Mouse (Mus musculus) cerebellum, postnatal 10 days (tissue): ENCODE measurements around the gene Hist1h4m.
"Not testable (repeated sequence)": the region's sequence is repeated elsewhere in the genome, so short reads cannot be mapped to it uniquely, and the experiment has no call there.

Experiments used
- DNase-seq, 2 experiments: peaks; one replicate each; pipeline ENCODE4 v3.0.0; 2021; ENCODE audit warnings: mixed read lengths in 2 of 2

Hist1h4m gene

GRCm38 (mm10) chr13:21811539-21811938, at the start of gene Hist1h4m:
Hist1h4m (plus strand) TSS chr13:21811746.
- DNase-seq = peak; percentile 47 to 64

- peak; percentile 77 to 82 for DNase-seq
Measured at GRCm38 (mm10) chr13:21778814-21779766, 32.5 kb upstream of the Hist1h4m start.

GRCm38 (mm10) chr13:21779767-21780731, 31.5 kb upstream of the Hist1h4m start, which contains the start of gene Hist1h1b:
Hist1h1b (minus strand) TSS chr13:21780625.
- DNase-seq = peak; percentile 70 to 71

- no peak for DNase-seq
Measured at GRCm38 (mm10) chr13:21781021-21781555, 30.5 kb upstream of the Hist1h4m start.

- DNase-seq = no peak
Measured at GRCm38 (mm10) chr13:21781639-21782038, 29.9 kb upstream of the Hist1h4m start.

GRCm38 (mm10) chr13:21782361-21783254, 28.9 kb upstream of the Hist1h4m start:
- DNase-seq = peak; percentile 35 to 42

- peak; percentile 67 to 79 for DNase-seq
Measured at GRCm38 (mm10) chr13:21783255-21783617, 28.3 kb upstream of the Hist1h4m start, which contains the start of gene Hist1h3i. Hist1h3i (minus strand) TSS chr13:21783370.

- peak; percentile 43 to 55 for DNase-seq
Measured at GRCm38 (mm10) chr13:21783734-21784161, 27.8 kb upstream of the Hist1h4m start.

- no peak for DNase-seq
Measured at GRCm38 (mm10) chr13:21784311-21784710, 27.2 kb upstream of the Hist1h4m start.

- peak in 1 of 2 experiments; percentile 42 for DNase-seq
Measured at GRCm38 (mm10) chr13:21786189-21786898, 25.2 kb upstream of the Hist1h4m start.

- peak; percentile 94 to 97 for DNase-seq
Measured at GRCm38 (mm10) chr13:21786899-21787629, 24.5 kb upstream of the Hist1h4m start, which contains the start of the genes Hist1h2an and Hist1h2bp. Hist1h2an (minus strand) TSS chr13:21787218. Hist1h2bp (plus strand) TSS chr13:21787461.

- no peak for DNase-seq
Measured at GRCm38 (mm10) chr13:21787760-21788593, 23.6 kb upstream of the Hist1h4m start.

- no peak for DNase-seq
Measured at GRCm38 (mm10) chr13:21789925-21790324, 21.6 kb upstream of the Hist1h4m start.

- peak in 1 of 2 experiments; percentile 32 for DNase-seq
Measured at GRCm38 (mm10) chr13:21790601-21791283, 20.8 kb upstream of the Hist1h4m start.

- DNase-seq = no peak
Measured at GRCm38 (mm10) chr13:21795584-21795983, 16.0 kb upstream of the Hist1h4m start.

GRCm38 (mm10) chr13:21797163-21797562, 14.4 kb upstream of the Hist1h4m start:
- not testable (repeated sequence) for DNase-seq

GRCm38 (mm10) chr13:21803058-21803457, 8.5 kb upstream of the Hist1h4m start:
- DNase-seq = not testable (repeated sequence)

- DNase-seq = not testable (repeated sequence)
Measured at GRCm38 (mm10) chr13:21810073-21810472, 1.5 kb upstream of the Hist1h4m start, which contains the start of the genes Hist1h2bq and Hist1h2ao. Hist1h2bq (minus strand) TSS chr13:21810197. Hist1h2ao (plus strand) TSS chr13:21810465.
